Mouse (Mus musculus) cortical plate, adult 2 months (tissue): Measurements from ENCODE around the gene Tspear.

Source experiments
- CTCF ChIP-seq: fragments of 200-500 bp; IDR thresholded peaks from 2 replicates; pipeline ENCODE4 v1.5.1; 2011; ENCODE audit warnings: mild to moderate bottlenecking, control low read depth, low read length; ENCODE audit not compliant: insufficient read depth; ENCODE audit errors: extremely low read depth
- POLR2A ChIP-seq: fragments of 200-500 bp; IDR thresholded peaks from 2 replicates; pipeline ENCODE4 v1.6.1; 2011; ENCODE audit warnings: mild to moderate bottlenecking, low read length, control low read depth; ENCODE audit not compliant: insufficient read depth; ENCODE audit errors: extremely low read depth

DNA sequence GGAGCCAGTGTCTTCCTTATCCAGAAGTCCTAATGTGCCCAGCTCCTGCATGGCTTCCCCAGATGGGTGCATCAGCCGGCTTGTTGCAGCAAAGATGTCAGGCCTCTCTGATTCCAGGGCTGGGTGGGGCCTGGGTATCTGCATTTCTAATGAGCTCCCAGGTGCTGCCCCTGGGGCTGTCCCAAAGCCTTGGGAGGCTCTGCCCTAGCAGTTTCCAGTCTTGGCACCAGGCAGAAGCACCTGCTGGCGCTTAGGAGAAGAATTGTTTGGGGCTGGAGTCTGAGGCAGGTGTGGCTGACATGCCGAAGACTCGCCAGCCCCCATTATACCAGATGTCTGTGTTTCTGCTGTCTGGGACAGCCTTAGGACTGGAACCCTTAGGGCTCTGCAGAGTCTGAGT, 15.7 kb upstream of the Tspear start:
- no peak for TF ChIP-seq CTCF
- no peak for TF ChIP-seq POLR2A
